Mouse (Mus musculus) forebrain, postnatal 0 days (tissue): ENCODE measurements at regions not wholly inside any gene's neighbourhood (a gene's known extent, or its start where the extent isn't known, plus 50 kb on each side); places are given as distances from the start of the nearest gene placed in this dataset.

ENCODE experiments used
- ATAC-seq: fragments of 200-750 bp; cut with Nextera tagmentation; 2 replicates; pipeline ENCODE4 v1.8.0; 2017; ENCODE audit warnings: mild to moderate bottlenecking, moderate library complexity
- DNase-seq: peaks from one replicate; pipeline ENCODE4 v3.0.0-alpha.2; 2015
- H3K27ac ChIP-seq: fragments of 300-500 bp; sonication (generic); 2 replicates; pipeline ENCODE4 v1.5.1; 2014; ENCODE audit warnings: low read depth, mild to moderate bottlenecking, antibody characterized with exemption, low read length, moderate library complexity, mixed read lengths
- H3K27me3 ChIP-seq: fragments of 300-500 bp; sonication (generic); 2 replicates; pipeline ENCODE4 v1.6.1; 2014; ENCODE audit warnings: mild to moderate bottlenecking, low read length, mixed read lengths; ENCODE audit not compliant: insufficient read depth
- H3K36me3 ChIP-seq: fragments of 300-500 bp; sonication (generic); 2 replicates; pipeline ENCODE4 v1.6.1; 2014; ENCODE audit warnings: mild to moderate bottlenecking, moderate library complexity; ENCODE audit not compliant: insufficient read depth
- H3K4me1 ChIP-seq: fragments of 300-500 bp; sonication (generic); 2 replicates; pipeline ENCODE4 v1.6.1; 2014; ENCODE audit warnings: antibody characterized with exemption; ENCODE audit not compliant: insufficient read depth
- H3K4me2 ChIP-seq: fragments of 300-500 bp; sonication (generic); 2 replicates; pipeline ENCODE4 v1.6.1; 2014; ENCODE audit warnings: low read depth, mild to moderate bottlenecking, moderate library complexity
- H3K4me3 ChIP-seq: fragments of 300-500 bp; sonication (generic); 2 replicates; pipeline ENCODE4 v1.5.1; 2014; ENCODE audit warnings: low read depth, low read length, mixed read lengths
- H3K9ac ChIP-seq: fragments of 300-500 bp; sonication (generic); 2 replicates; pipeline ENCODE4 v1.6.1; 2014; ENCODE audit warnings: mild to moderate bottlenecking
- H3K9me3 ChIP-seq: fragments of 300-500 bp; sonication (generic); 2 replicates; pipeline ENCODE4 v1.6.1; 2016; ENCODE audit warnings: low read length
- CTCF ChIP-seq: sonication (generic); IDR thresholded peaks from 2 replicates; pipeline ENCODE4 v1.5.1; 2016; ENCODE audit warnings: antibody characterized with exemption, control low read depth, low read depth
- WGBS: fragments of 180-500 bp; shearing (Covaris S2); extraction: QIAGEN DNeasy Blood & Tissue Kit; methylation state at CpG from one replicate; pipeline ENCODE4 v1.1.7; 2014; 5-methylcytosine and 5-hydroxymethylcytosine counted together

DNA sequence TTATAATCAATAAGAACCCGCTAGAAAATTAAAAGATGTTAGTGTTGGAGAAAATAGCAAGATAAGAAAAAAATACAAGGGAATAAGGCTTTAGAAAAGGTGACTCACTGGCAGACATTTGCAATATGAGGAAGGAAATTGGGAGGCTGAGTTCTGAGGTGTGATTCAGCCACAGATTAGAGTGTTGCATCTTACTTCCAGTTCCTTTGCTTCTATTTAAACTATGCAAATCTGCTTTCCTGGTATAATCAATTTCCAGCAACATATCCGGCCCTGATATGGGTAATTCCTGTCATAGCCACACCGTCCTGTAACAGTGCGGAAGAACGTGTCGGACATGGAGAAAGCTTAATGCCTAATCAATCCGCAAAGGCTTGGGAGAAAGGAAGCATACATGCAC is 144.9 kb downstream of the Spry2 start:
- 93% methylated on average over 7 of the region's 7 CpGs for WGBS
- H3K36me3 ChIP-seq, result no peaks in the 10 kb centered on the region
- no peak overlapping the region for H3K9ac ChIP-seq
- H3K4me2 ChIP-seq, result no peak overlapping the region
- ATAC-seq (no peak), DNase-seq (no peak)
- H3K4me1 ChIP-seq, result no peaks in the 10 kb centered on the region
- no peak for TF ChIP-seq CTCF
- no peaks in the 10 kb centered on the region for H3K9me3 ChIP-seq
- no peaks in the 10 kb centered on the region for H3K27me3 ChIP-seq
- H3K27ac ChIP-seq, result no peak overlapping the region
- H3K4me3 ChIP-seq, result no peak overlapping the region

DNA sequence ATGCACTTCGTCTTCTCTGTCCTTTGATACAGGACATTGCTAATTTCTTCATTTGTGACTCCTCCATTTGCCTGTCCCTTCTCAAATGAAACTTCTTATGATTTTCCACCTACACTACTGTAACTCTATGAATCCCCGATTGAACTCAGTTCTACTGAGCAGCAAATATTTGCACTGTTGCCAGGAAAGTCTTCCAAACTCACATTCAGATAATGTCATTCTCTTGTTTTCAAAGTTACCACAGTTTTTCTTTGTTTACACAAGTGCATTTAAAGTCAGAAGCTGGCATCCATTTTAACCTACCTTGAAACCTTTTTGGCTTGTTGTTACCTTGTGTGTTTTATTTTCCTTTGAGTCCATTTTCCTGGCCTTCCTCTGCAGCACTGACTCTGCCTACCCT is 152.0 kb downstream of the Spry2 start:
- 81% methylated on average over 2 of the region's 2 CpGs for WGBS
- H3K4me1 ChIP-seq, result no peaks in the 10 kb centered on the region

DNA sequence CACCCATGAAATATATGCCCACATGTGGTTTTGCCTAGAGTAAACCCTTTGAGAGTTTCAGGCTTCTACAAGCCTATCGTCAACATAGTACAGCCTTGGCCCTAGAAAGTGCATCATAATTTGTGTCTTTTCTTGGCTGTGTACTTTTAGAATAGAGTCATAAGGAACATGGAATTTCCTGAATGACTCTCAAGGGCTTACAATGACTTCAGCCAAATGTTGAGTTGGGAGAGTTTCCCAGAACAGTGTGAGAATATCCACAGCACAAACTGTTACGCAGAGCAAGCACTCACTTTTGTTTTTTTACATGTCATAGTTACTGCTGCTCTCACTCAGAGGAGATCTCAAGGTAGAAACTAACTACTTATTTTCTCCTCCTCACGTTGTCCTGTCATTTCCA is 152.5 kb downstream of the Spry2 start:
- WGBS, result 69% methylated on average over 3 of the region's 3 CpGs
- Histone ChIP-seq H3K4me3 (no peak overlapping the region), H3K9ac (no peak overlapping the region), H3K27ac (no peak overlapping the region), H3K4me2 (no peak overlapping the region), H3K27me3 (no peaks in the 10 kb centered on the region), H3K4me1 (no peaks in the 10 kb centered on the region), H3K9me3 (no peaks in the 10 kb centered on the region), H3K36me3 (no peaks in the 10 kb centered on the region)
- ATAC-seq (peak; percentile 64), DNase-seq (peak; percentile 47)
- TF ChIP-seq CTCF, result no peak

More for the DNA sequence above, 152.0 kb downstream of the Spry2 start:
- TF ChIP-seq CTCF, result no peak
- Histone ChIP-seq H3K36me3 (no peaks in the 10 kb centered on the region), H3K9ac (no peak overlapping the region), H3K9me3 (no peaks in the 10 kb centered on the region), H3K4me2 (no peak overlapping the region), H3K4me3 (no peak overlapping the region), H3K27ac (no peak overlapping the region), H3K27me3 (no peaks in the 10 kb centered on the region)
- no peak for ATAC-seq
- no peak for DNase-seq

DNA sequence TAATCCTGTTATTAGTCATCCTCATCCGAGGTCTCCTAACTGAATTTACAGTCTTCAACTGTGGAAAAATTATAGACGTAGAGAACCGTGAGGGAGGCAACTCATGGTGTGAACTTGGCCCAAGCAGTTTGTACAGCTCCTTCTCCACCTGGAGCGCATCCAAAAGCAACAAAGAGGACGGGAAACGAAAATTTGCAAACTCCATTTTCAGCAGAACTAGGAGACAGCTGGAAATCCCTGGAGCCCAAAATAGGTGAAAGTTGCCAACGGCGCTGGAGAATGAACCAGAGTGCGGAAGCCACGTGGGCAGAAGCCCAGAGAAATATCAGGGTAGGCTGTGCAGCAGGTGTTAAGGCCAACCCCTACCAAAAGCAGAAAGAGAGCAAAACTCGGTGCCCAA is 155.7 kb downstream of the Spry2 start:
- no peak overlapping the region for H3K4me2 ChIP-seq
- no peaks in the 10 kb centered on the region for H3K27me3 ChIP-seq
- no peaks in the 10 kb centered on the region for H3K36me3 ChIP-seq
- H3K9me3 ChIP-seq, result no peaks in the 10 kb centered on the region
- no peak overlapping the region for H3K27ac ChIP-seq
- TF ChIP-seq CTCF, result no peak
- DNase-seq (no peak), ATAC-seq (0 out of 2 replicates have a peak, but pooled peaks have one; percentile 29)
- no peak overlapping the region for H3K9ac ChIP-seq
- no peaks in the 10 kb centered on the region for H3K4me1 ChIP-seq
- no peak overlapping the region for H3K4me3 ChIP-seq
- 50% methylated on average over 11 of the region's 11 CpGs for WGBS

DNA sequence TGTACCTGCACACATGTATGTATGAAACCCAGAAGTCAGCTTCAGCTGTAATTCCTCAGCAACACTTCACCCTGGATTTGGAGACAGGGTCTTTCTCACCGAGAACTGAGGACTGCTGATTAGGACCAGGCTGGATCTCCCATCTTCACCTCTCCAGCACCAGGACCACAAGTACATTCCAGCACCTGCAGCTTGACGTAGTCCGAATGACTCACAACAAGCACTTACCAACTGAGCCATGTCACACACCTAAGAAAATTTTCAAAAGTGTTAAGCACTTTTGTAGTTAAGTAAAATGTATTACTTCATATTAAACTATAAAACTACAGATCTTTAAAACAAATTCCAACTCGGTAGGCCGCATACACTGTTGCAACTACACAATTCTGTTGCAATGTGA is 158.1 kb downstream of the Spry2 start:
- Histone ChIP-seq H3K4me1 (peaks cover 3% of the 10 kb centered on the region), H3K36me3 (no peaks in the 10 kb centered on the region), H3K27me3 (no peaks in the 10 kb centered on the region), H3K9me3 (no peaks in the 10 kb centered on the region), H3K9ac (no peak overlapping the region), H3K27ac (no peak overlapping the region), H3K4me3 (no peak overlapping the region), H3K4me2 (no peak overlapping the region)
- 90% methylated on average over 5 of the region's 5 CpGs for WGBS
- ATAC-seq (no peak), DNase-seq (no peak)
- no peak for TF ChIP-seq CTCF

DNA sequence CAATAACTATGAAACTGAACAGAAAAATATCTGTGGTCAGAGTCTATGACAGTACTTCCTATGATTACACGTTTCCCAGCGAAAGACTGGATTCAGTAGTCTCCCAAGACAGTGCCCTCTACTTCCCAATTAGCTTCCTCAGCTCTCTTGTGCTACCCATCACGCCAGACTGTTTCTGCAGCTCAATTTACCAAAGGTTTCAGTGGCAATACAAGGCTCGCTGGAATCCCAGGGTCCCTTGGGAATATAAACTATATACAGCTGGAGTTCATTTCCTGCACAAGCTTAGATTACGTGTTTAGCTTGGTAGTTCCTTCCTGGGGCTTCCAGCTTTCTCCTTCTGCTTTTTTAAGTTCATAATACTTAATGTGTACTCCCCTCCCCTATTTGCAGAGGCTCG is 160.3 kb downstream of the Spry2 start:
- Histone ChIP-seq H3K27me3 (no peaks in the 10 kb centered on the region), H3K4me1 (peaks cover 21% of the 10 kb centered on the region), H3K36me3 (no peaks in the 10 kb centered on the region), H3K9ac (no peak overlapping the region), H3K9me3 (no peaks in the 10 kb centered on the region), H3K4me3 (no peak overlapping the region), H3K4me2 (no peak overlapping the region), H3K27ac (no peak overlapping the region)
- WGBS, result 58% methylated on average over 6 of the region's 6 CpGs
- no peak for ATAC-seq
- no peak for TF ChIP-seq CTCF
- no peak for DNase-seq

DNA sequence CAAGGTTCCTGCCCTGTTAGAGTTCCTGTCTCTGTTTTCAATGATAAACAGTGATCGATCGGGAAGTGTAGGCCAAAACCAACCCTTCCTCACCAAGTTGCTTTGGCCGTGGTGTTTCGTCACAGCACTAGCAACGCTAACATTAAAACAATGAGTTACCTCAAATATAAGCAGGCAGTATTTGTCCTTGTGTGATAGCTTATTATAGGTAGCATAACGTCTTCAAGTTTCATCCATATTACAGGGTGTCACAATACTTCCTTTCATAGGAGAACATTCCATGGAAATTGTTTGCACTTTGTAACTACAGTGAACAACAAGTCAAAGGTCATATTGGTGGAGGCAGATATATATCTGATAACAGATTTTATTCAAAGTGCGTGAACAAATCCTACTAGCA is 162.3 kb downstream of the Spry2 start:
- Histone ChIP-seq H3K27ac (no peak overlapping the region), H3K4me2 (no peak overlapping the region)
- no peak for TF ChIP-seq CTCF

More for the DNA sequence above, 162.3 kb downstream of the Spry2 start:
- H3K9ac ChIP-seq, result no peak overlapping the region
- no peak overlapping the region for H3K4me3 ChIP-seq
- ATAC-seq (no peak), DNase-seq (no peak)
- 90% methylated on average over 7 of the region's 7 CpGs for WGBS
- H3K36me3 ChIP-seq, result no peaks in the 10 kb centered on the region
- H3K27me3 ChIP-seq, result no peaks in the 10 kb centered on the region
- H3K4me1 ChIP-seq, result peaks cover 29% of the 10 kb centered on the region
- no peaks in the 10 kb centered on the region for H3K9me3 ChIP-seq
